Mouse (Mus musculus) gastrocnemius, adult 2 months (tissue): ENCODE results near the gene Ece1. TPM values are rescaled to one million over a fixed set of nuclear protein-coding genes. Genes with fewer than 3 reads are reported as not detected.

Experiments
- DNase-seq: peaks from one replicate; pipeline ENCODE4 v3.0.0; 2022
- H3K27ac ChIP-seq: fragments of 200-600 bp; 2 replicates; pipeline ENCODE4 v1.8.1; 2022; ENCODE audit warnings: mild to moderate bottlenecking
- H3K4me3 ChIP-seq: fragments of 200-600 bp; 2 replicates; pipeline ENCODE4 v1.8.1; 2022; ENCODE audit warnings: mild to moderate bottlenecking, moderate library complexity
- CTCF ChIP-seq: fragments of 200-600 bp; IDR thresholded peaks from 2 replicates; pipeline ENCODE4 v1.8.1; 2022; ENCODE audit warnings: antibody characterized with exemption, mild to moderate bottlenecking, moderate library complexity
- intact Hi-C: fragments of 180-260 bp; cut with DNase I; formaldehyde crosslinking; loops from one replicate; pipeline ENCODE4 v1.15.1; 2025
- total RNA-seq, 2 experiments: library from RNA; stranded (reverse); gene quantifications; 2 replicates each; pipeline ENCODE4 v1.2.3; 2021

Gene Ece1
- total RNA-seq, 2 experiments from 2014 or later: 61.6 to 103 TPM

- H3K27ac ChIP-seq: no peak overlapping the region
- no peak overlapping the region for H3K4me3 ChIP-seq
- TF ChIP-seq CTCF: no peak
- intact Hi-C loops: no loop called here
- DNase-seq: no peak
Observed at GRCm38 (mm10) chr4:138013723-138014479, 151.9 kb downstream of the Ece1 start.

Other genes with a start within 250 kb of the Ece1 start
- 1 to 10 TPM; 4.4 to 8.6 TPM for gene Rap1gap, start 197.5 kb upstream of the Ece1 start, total RNA-seq
- gene Alpl, start 65.9 kb upstream of the Ece1 start, total RNA-seq: 10 to 100 TPM; 10.3 to 42.2 TPM
- 100 to 1,000 TPM; 108 to 145 TPM for gene Eif4g3, start 130.8 kb downstream of the Ece1 start, total RNA-seq